Mouse (Mus musculus): ENCODE measurements at regions not wholly inside any gene's neighbourhood (a gene's known extent, or its start where the extent isn't known, plus 50 kb on each side); places are given as distances from the start of the nearest gene placed in this dataset.

DNA sequence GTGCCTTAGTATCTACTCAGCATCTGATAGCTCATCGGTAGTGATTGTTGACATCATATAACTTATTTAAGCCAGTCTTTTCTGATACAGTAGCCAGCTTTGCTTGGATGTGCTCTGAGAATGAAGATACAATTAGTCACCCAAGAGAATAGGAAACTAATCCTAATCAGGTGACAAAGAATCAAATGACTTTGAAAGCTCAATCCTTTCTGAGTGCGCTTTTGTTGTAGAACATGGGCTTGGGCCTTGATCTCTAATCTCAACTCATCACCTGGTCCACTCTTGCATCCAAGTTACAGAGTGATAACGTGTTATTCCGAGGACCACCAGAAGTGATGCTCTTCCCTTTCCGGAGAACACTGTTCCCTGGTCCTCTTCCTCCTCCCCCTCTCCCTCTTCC is 86.9 kb upstream of the Cpm start:
- in situ Hi-C loops (cut with MboI; ENCODE audit: low sequenced_read_pairs), result no loop called here

- in situ Hi-C loops (cut with MboI; ENCODE audit: low sequenced_read_pairs), result no loop called here
Observed at GRCm38 (mm10) chr10:117541487-117541886, 87.8 kb upstream of the Cpm start.

DNA sequence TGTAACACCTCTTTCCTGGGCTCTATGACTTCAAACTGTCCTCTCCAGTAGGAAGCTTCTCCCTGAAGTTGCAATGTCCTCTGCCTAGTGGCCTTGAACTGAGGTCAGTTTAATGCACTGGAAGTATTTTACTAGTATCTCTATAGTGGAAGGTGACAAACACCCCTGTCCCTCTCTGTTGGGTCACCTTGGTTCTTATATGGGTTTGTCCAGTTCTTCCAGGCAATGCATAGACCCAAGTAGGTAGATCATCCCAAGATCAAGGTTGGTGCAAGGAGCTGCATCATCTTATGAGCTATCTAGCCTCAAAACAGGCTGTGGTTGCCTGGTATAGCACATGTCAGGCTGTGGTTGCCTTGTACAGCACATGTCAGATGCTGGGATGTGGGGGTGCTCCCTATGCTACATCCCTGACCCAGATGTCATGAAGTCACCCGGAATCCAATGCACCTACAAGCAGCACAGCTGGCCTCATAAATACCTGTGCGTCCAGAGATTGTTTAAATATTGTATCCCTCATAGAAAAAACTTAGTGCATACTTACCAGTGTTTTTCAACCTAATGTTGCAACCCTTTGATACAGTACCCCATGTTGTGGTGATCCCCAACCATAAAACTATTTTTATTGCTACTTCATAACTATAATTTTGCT is 88.4 kb upstream of the Cpm start:
- in situ Hi-C loops (cut with MboI; ENCODE audit: low sequenced_read_pairs), result no loop called here

DNA sequence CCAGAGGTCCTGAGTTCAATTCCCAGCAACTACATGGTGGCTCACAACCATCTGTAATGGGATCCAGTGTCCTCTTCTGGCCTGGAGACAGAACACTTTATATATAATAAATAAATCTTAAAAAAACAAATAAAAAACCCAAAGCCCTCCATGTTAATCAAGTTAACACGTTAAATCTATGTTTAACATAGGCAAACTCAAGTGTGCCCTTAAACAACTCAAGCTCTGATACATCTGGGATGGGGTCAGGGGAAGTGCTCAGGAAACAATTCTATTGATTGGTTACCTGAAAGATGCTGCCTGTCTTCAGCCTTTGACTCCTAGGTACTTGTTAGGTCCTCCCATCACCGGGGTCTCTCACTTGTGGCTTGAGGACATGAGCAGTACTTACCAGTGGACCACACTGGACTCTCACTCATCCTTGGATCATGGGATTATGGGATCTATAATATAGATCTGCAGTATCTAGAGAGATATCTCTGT is 89.1 kb upstream of the Cpm start:
- in situ Hi-C loops (cut with MboI; ENCODE audit: low sequenced_read_pairs), result no loop called here

GRCm38 (mm10) chr10:117539532-117539931 is 89.8 kb upstream of the Cpm start:
- in situ Hi-C loops (cut with MboI; ENCODE audit: low sequenced_read_pairs), result no loop called here

DNA sequence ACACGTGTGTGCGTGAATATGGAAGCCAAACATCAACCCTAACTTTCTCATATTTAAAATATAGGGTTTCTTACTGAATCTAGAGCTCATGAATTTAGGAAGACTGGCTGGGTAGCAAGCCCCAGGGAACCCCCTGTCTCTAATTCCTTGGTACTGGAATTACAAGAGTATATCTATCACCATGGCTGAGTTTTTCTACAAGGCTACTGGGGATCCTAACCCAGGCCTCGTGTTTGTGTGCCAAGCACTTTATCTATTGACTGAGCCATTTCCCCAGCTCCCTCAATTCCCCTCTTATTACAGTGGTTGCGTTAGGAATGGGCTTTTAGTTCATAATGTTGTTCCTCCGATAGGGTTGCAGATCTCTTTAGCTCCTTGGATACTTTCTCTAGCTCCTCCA is 90.6 kb upstream of the Cpm start:
- in situ Hi-C loops (cut with MboI; ENCODE audit: low sequenced_read_pairs), result no loop called here

- in situ Hi-C loops (cut with MboI; ENCODE audit: low sequenced_read_pairs), result no loop called here
Observed at GRCm38 (mm10) chr10:117536769-117537599, 92.3 kb upstream of the Cpm start.

DNA sequence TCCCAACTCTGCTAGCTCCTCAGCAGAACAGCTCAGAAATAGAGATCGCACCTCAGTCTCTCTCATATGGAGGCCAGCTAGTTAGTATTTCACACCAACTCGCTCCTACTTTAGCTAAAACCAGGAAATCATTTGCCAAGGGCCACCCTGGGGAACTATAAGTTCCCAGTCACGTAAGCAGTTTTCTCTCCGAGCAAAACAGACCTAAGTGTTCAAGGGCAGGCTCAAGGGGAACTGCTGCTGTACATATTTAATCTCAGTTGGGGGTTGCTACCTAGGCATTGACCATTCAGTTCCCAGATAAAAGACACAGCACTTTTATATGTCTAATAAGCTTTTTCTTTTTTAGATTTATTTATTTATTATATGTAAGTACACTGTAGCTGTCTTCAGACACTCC is 93.5 kb upstream of the Cpm start:
- in situ Hi-C loops (cut with MboI; ENCODE audit: low sequenced_read_pairs), result no loop called here

DNA sequence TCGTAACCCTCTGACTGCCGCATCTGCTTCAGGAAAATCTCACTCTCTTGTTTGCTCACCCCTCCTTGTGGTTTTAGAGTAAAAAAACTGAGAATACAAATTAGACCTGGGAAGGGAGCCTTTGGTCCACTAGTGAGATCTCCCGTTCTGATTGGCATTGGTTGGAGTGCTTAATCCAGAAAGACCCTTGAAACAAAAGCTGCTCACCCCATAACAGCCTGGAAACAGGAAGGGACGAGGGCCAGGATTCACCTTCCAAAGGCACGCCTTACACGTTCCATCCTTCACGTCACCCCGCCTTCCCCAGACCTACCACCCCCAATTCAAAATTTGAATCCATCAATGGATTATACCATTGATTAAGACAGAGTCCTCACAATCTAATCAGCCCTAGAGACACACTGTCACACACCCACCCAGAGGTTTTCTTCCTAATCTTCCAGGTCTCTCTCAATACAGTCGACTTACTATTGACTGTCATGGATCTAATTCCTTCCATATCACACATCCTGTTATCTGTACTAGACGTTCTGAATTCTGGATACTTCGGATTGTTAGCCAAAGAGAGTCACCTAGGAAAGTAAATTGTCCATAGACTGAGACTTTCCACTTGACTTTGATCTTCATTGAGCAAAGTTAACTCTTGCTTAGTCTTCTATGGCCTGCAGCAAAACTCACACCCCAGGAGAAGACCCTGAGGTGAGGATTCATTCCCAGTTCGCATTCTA is 94.1 kb upstream of the Cpm start:
- in situ Hi-C loops (cut with MboI; ENCODE audit: low sequenced_read_pairs), result no loop called here

DNA sequence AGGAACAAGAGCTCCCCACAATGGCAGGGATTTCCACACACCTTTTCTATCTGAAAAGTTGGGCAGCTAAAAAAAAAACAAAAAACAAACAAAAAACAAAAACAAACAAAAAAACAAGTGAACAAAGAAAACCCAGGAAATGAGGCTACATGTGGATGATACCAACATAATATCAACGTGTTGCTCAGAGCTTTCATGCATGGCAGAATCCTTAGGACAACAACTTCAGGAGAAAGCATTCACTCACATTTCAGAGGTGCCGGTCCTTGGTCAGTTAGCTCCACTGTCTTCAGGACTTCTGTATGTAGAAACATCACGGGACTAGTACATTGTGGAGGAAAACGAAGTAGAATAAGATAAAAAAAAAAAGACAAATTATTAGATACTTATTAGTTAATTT is 94.8 kb upstream of the Cpm start:
- in situ Hi-C loops (cut with MboI; ENCODE audit: low sequenced_read_pairs), result no loop called here

- in situ Hi-C loops (cut with MboI; ENCODE audit: low sequenced_read_pairs), result no loop called here
Observed at GRCm38 (mm10) chr10:117533541-117534386, 95.5 kb upstream of the Cpm start.

DNA sequence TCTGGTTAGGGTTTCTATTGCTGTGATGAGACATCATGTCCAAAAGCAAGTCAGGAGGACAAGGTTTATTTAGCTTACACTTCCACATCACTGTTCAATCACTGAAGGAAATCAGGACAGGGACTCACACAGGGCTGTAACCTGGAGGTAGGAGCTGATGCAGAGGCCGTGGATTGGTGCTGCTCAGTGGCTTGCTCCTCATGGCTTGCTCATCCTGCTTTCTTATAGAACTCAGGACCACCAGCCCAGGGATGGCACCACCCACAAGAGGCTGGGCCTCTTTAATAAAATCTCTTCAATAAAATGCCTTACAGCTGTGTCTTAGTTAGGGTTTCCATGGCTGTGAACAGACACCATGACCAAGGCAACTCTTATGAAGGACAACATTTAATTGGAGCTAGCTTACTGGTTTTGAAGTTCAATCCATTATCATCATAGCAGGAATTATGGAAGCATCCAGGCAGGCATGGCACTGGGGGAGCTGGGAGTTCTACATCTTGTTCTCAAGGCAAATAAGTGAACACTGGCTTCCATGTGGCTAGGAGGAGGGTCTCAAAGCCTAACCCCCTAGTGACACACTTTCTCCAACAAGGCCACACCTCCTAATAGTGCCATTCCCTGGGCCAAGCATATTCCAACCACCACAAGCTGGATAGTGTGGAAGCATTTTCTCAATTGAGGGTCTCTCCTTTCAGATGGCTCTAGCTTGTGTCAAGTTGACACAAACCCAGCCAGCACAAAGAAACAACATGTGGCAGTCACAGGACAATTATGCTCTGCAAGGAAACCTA is 96.4 kb upstream of the Cpm start:
- in situ Hi-C loops (cut with MboI; ENCODE audit: low sequenced_read_pairs), result no loop called here

DNA sequence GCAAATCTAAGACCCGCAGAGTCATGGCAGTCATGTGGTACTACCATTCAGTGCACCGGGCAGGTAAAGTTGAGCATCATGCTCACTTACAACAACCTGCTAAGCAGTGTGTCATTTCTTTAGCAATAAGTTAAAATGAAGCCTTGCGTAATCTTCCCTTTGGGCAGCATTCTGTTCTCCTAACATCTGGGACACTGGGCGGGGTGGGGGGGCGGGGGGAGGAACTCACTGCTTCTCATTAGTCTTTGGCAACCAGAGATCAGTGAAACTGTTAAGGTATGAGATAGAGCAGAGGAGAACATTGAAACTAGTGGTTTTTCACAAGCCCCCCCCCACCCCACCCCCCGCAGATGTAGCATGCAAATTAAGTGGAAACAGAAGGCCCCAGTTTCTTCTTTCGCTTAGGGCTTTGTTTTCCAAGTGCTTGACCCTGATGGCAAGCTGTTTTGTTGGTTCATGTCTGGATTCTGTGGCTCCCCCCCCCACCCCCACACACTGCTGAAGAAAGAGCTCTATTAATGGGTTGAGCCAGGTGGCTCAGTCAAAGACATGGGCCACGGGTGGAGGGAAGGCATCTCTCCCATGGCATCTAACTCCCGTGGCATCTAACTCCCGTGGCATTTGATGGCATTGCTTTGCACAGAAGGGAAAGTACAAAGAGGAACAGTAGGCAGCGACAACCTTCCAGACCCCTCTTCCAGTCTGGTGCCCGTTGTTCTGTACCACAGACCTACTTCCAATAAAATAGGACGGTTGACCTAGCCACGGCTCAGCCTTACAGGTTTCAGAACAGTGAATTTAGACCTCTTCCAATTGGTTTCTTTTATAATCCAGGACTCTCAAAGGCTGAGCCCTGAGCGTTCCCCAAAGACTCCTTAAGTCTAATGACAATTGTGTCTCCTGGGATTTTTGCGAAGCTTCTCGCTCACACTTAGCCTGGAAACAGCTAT is 97.2 kb upstream of the Cpm start:
- in situ Hi-C loops (cut with MboI; ENCODE audit: low sequenced_read_pairs), result no loop called here

- in situ Hi-C loops (cut with MboI; ENCODE audit: low sequenced_read_pairs), result no loop called here
Observed at GRCm38 (mm10) chr10:117530859-117531602, 98.3 kb upstream of the Cpm start.

- in situ Hi-C loops (cut with MboI; ENCODE audit: low sequenced_read_pairs), result no loop called here
Observed at GRCm38 (mm10) chr10:117530007-117530858, 99.1 kb upstream of the Cpm start.

- in situ Hi-C loops (cut with MboI; ENCODE audit: low sequenced_read_pairs), result no loop called here
Observed at GRCm38 (mm10) chr10:117529269-117530006, 99.9 kb upstream of the Cpm start.

Measured in CH12F3 (cell line).